Mouse (Mus musculus) midbrain, postnatal 0 days (tissue): ENCODE measurements around the gene Tmc6. TPM values are rescaled to one million over a fixed set of nuclear protein-coding genes. Genes with fewer than 3 reads are reported as not detected.

Experiments
- ATAC-seq: fragments of 200-750 bp; cut with Nextera tagmentation; 2 replicates; pipeline ENCODE4 v1.8.0; 2017; ENCODE audit warnings: moderate number of reproducible peaks, mild to moderate bottlenecking, moderate TSS enrichment, moderate library complexity; ENCODE audit not compliant: low FRiP score
- DNase-seq: peaks from one replicate; pipeline ENCODE4 v3.0.0-alpha.2; 2015; ENCODE audit warnings: low spot score
- H3K27ac ChIP-seq: fragments of 300-500 bp; sonication (generic); 2 replicates; pipeline ENCODE4 v1.5.1; 2014; ENCODE audit warnings: low read depth, mild to moderate bottlenecking, low read length, mixed read lengths
- H3K27me3 ChIP-seq: fragments of 300-500 bp; sonication (generic); 2 replicates; pipeline ENCODE4 v1.6.1; 2014; ENCODE audit warnings: low read length, control low read depth, mixed read lengths; ENCODE audit not compliant: insufficient read depth
- H3K36me3 ChIP-seq: fragments of 300-500 bp; sonication (generic); 2 replicates; pipeline ENCODE4 v1.6.1; 2014; ENCODE audit warnings: low read length, control low read depth, mixed read lengths; ENCODE audit not compliant: insufficient read depth
- H3K4me1 ChIP-seq: fragments of 300-500 bp; sonication (generic); 2 replicates; pipeline ENCODE4 v1.6.1; 2014; ENCODE audit warnings: mild to moderate bottlenecking, control low read depth, antibody characterized with exemption, low read length, mixed read lengths; ENCODE audit not compliant: insufficient read depth
- H3K4me2 ChIP-seq: fragments of 300-500 bp; sonication (generic); 2 replicates; pipeline ENCODE4 v1.6.1; 2014; ENCODE audit warnings: low read depth, mild to moderate bottlenecking, low read length, mixed read lengths; ENCODE audit not compliant: poor library complexity, severe bottlenecking
- H3K4me3 ChIP-seq: fragments of 300-500 bp; sonication (generic); 2 replicates; pipeline ENCODE4 v1.5.1; 2014; ENCODE audit warnings: low read depth, mild to moderate bottlenecking, low read length, moderate library complexity
- H3K9ac ChIP-seq: fragments of 300-500 bp; sonication (generic); replicated peaks from 2 replicates; pipeline ENCODE4 v1.6.1; 2014; ENCODE audit warnings: mild to moderate bottlenecking, low read length, moderate library complexity, mixed read lengths; ENCODE audit not compliant: poor library complexity, severe bottlenecking
- H3K9me3 ChIP-seq: fragments of 300-500 bp; sonication (generic); 2 replicates; pipeline ENCODE4 v1.6.1; 2016; ENCODE audit warnings: low read length, control low read depth
- CTCF ChIP-seq: IDR thresholded peaks from 2 replicates; pipeline ENCODE4 v1.5.1; 2016; ENCODE audit warnings: antibody characterized with exemption, mild to moderate bottlenecking
- WGBS: fragments of 180-500 bp; shearing (Covaris S2); extraction: QIAGEN DNeasy Blood & Tissue Kit; methylation state at CpG from one replicate; pipeline ENCODE4 v1.1.7; 2014; 5-methylcytosine and 5-hydroxymethylcytosine counted together
- polyA plus RNA-seq: library from polyadenylated mRNA; unstranded; fragments of >200 nt; fragmentation: Nextera tagmentation; extraction: Ambion mirVana; gene quantifications from 2 replicates; pipeline ENCODE4 v1.2.1, GENCODE M21; 2015
- total RNA-seq: library from RNA; depleted of rRNA; stranded (reverse); fragments of >200 nt; gene quantifications from 2 replicates; pipeline ENCODE4 v1.2.3, GENCODE M21; 2014

The Tmc6 gene
- total and polyA plus RNA-seq, 2 experiments from 2014 or later = 2.2 to 3.9 TPM

DNA sequence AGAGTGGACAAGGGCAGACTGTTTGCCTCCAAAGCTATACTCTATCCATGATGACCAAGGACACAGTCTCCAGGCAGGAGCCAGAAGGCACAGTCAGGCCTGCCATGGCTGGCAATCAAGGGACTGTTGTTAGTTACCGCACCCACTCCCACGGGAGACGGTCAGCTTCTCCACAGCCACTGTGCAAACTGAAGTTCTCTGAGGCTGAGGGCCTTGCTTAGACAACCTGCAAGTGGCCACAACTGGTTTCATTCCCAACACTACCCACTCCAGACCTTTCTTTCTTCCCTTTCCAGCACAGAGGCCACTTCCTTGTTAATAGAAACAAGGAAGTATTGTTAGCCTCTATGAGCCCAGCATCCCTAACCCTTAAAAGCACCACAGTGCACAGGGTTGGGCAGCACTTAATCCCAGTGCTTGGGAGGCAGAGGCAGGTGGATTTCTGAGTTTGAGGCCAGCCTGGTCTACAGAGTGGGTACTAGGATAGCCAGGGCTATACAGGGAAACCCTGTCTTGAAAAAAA, 21.2 kb upstream of the Tmc6 start:
- Histone ChIP-seq H3K4me3 (no peak overlapping the region), H3K27ac (no peak overlapping the region), H3K4me1 (no peaks in the 10 kb centered on the region), H3K9me3 (no peaks in the 10 kb centered on the region), H3K27me3 (no peaks in the 10 kb centered on the region), H3K4me2 (no peak overlapping the region), H3K9ac (no peak overlapping the region), H3K36me3 (no peaks in the 10 kb centered on the region)
- no peak for TF ChIP-seq CTCF
- DNase-seq = no peak
- 98% methylated on average over 3 of the region's 3 CpGs for WGBS
- ATAC-seq = no peak

DNA sequence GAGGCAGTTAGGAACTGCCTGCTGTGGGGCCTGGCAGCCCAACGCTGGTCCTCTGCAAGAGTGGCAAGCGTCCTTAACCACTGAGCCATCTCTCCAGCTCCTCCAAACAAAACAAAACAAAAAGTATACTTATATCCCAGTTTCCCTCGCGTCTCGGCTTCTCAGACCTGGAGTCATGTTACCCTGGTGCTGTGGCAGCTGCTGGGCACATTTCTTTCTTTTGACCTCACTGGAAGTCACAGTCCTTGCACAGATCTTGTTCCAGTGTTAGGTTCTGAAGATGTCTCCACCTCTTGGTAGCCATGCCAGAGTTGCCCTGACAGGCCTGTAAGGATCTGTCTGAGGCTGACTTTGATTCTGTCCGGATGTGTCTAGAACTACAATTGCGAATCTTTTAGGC, 19.7 kb upstream of the Tmc6 start:
- Histone ChIP-seq H3K9ac (no peak overlapping the region), H3K36me3 (no peaks in the 10 kb centered on the region), H3K4me3 (no peak overlapping the region), H3K9me3 (no peaks in the 10 kb centered on the region), H3K4me1 (no peaks in the 10 kb centered on the region), H3K4me2 (no peak overlapping the region), H3K27me3 (no peaks in the 10 kb centered on the region), H3K27ac (no peak overlapping the region)
- no peak for ATAC-seq
- TF ChIP-seq CTCF = no peak
- 79% methylated on average over 7 of the region's 7 CpGs for WGBS
- no peak for DNase-seq

DNA sequence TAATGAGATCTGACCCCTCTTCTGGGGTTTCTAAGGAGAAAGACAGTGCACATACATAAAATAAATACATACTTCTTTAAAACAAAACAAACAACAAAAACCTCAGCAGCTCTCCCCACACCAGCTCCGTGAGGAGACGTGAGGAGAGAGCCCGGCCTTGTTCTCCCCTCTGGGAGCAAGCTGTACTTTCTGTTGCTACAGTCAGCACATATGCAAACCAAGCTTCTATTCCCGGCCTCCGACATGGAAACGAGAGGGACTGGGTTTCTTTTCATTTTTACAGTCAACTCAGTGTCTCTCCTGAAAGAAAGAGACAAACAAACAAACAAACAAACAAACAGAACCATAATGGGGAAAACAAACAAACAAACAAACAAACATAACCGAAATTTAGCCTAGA, 18.0 kb upstream of the Tmc6 start:
- Histone ChIP-seq H3K36me3 (no peaks in the 10 kb centered on the region), H3K4me1 (no peaks in the 10 kb centered on the region), H3K27ac (no peak overlapping the region), H3K9me3 (no peaks in the 10 kb centered on the region), H3K9ac (no peak overlapping the region), H3K4me3 (no peak overlapping the region), H3K27me3 (no peaks in the 10 kb centered on the region), H3K4me2 (no peak overlapping the region)
- ATAC-seq = no peak
- 78% methylated on average over 7 of the region's 7 CpGs for WGBS
- no peak for TF ChIP-seq CTCF
- no peak for DNase-seq

DNA sequence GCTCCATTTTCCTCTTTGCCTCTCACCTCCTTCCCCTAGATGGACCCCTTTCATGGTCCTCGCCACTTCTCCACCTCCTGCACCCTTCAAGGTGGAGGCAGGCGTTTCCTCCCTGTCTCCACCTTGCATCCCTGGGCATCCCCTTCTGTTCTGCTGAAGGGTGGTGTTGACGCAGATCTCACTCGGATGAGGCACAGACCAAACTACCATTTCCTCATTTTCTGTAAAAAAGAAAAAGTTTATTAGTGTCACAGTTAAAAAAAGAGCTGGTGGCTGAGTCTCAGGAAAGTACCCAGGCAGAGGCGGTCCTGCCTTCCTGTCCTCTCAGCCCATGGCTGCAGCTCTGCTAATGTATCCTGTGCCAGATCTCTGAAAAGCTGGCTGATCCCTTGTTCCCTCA, 17.2 kb upstream of the Tmc6 start:
- Histone ChIP-seq H3K4me3 (no peak overlapping the region), H3K27ac (no peak overlapping the region), H3K4me1 (no peaks in the 10 kb centered on the region), H3K27me3 (no peaks in the 10 kb centered on the region), H3K36me3 (no peaks in the 10 kb centered on the region), H3K9me3 (no peaks in the 10 kb centered on the region), H3K9ac (no peak overlapping the region), H3K4me2 (no peak overlapping the region)
- WGBS = 76% methylated on average over 5 of the region's 5 CpGs
- no peak for TF ChIP-seq CTCF
- DNase-seq (no peak), ATAC-seq (no peak)

DNA sequence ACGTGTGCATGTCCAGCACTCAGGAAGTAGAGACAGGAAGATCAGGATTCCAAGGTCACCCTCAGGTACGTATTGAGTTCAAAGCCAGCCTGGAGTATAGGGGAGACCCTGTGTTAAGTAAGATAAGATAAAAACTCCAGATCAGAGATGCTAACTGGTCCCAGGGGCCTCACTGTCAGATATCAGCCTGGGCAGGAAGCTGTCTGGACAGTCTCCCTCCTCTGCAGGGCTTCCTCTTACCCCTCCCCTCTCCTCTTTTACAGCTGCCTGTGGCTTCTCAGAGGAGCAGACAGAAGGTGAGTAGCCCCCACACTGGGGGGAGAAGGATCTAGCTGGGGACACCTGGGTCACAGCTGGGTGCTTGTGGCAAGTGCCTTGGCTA, 16.2 kb upstream of the Tmc6 start:
- Histone ChIP-seq H3K9me3 (no peaks in the 10 kb centered on the region), H3K9ac (no peak overlapping the region), H3K27me3 (no peaks in the 10 kb centered on the region), H3K27ac (no peak overlapping the region), H3K4me1 (no peaks in the 10 kb centered on the region), H3K4me3 (no peak overlapping the region), H3K36me3 (no peaks in the 10 kb centered on the region), H3K4me2 (no peak overlapping the region)
- DNase-seq (no peak), ATAC-seq (no peak)
- TF ChIP-seq CTCF = no peak
- 65% methylated on average over 2 of the region's 2 CpGs for WGBS

DNA sequence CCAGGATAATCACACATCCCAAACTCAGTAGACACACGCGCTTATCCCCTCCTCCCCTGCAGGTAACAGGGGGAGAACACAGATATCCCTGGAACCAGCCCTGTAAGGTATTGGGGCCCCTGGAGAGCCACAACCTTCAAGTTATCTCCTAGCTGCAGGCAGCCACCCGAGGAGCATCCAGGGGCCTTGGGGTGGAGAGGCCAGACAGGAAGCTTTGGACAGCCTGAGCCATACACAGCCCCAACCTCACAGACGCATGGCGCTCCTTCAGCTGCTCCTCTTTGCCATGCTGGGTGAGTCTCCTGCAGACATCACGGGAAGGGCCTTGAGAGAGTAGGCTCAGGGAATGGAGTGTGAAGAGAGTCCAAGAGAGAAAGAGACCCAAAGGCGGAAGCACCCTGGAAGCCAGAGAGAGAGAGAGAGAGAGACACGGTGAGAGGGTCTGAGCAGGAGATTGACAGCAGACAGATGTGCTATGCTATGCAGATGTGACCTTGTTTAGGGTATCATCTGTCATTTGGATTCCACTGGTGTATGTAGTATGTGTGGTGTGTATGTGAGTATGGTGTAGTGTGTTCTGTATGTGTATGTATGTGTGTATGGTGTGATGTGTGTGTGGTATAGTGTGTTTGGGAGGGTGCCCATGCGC, 15.6 kb upstream of the Tmc6 start, which contains the start of gene 6030468B19Rik:
6030468B19Rik (plus strand) TSS at position 150 of the 649 bp plus-strand sequence.
- Histone ChIP-seq H3K4me2 (no peak within 1 kb of the TSS), H3K27ac (no peak within 1 kb of the TSS), H3K4me3 (no peak within 1 kb of the TSS), H3K9me3 (no peaks in the 10 kb centered on the region), H3K9ac (no peak within 1 kb of the TSS), H3K4me1 (no peaks in the 10 kb centered on the region), H3K36me3 (no peaks in the 10 kb centered on the region), H3K27me3 (no peaks in the 10 kb centered on the region)
- DNase-seq = no peak
- 64% methylated on average over 9 of the region's 9 CpGs for WGBS
- ATAC-seq = no peak
- TF ChIP-seq CTCF = no peak
